Mouse (Mus musculus): ENCODE data around the gene Pla2g12a.

DNA sequence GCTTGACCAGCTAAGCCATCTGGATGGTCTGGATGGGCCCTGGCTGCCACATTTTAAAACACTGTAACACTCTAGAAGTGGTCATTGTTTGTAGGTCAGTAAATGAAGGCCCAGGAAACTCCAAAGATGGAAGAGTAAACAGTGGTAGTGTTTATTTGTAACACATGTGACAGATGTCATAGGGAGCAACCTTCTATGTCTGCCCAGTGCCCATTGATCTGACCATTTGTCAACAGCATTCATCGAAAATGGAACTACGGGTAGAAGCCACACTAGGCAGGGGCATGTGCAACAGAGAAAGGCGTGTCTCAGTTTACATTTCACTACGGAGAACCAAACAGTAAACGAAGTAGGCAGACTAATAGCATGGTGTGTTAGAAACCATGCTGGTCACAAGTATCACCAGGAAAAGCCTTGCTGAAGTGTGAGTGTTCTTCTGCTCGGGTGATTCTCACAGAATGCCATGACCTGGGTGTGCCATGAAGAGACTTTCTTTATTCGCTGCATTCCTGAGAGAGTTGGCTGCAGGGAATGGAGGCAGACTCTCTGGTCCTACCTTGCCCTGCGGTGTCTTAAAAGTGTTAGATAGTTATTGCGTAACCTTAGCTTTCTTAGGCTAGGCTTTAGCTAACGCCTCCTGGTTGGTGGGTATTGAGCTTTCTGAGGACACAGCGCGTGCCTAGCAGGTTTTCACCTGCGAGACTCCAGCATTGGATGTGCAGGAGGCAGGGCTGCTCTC lies 9.5 kb downstream of the Pla2g12a start:
- TF ChIP-seq TAL1 (conservative IDR thresholded peaks at IDR 0.05; ENCODE audit: low read depth, low read length) (no peak), CTCF (IDR thresholded peaks at IDR 0.05; ENCODE audit: low read depth, low read length) (no peak)
